Mouse (Mus musculus): Measurements from ENCODE around the gene Pcyt1a.

GRCm38 (mm10) chr16:32509066-32509942 is 78.6 kb downstream of the Pcyt1a start:
- TF ChIP-seq CTCF (IDR thresholded peaks at IDR 0.05; ENCODE audit: low read depth, low read length): no peak
- no peak for TF ChIP-seq POLR2A (IDR thresholded peaks at IDR 0.05; ENCODE audit: extremely low read depth, insufficient read depth, low read length)

Measured in liver, adult 2 months (tissue).